Mouse (Mus musculus): Measurements from ENCODE around the gene Lrrc56.

- no peak for TF ChIP-seq CTCF (IDR thresholded peaks at IDR 0.05; ENCODE audit: control insufficient read depth, insufficient read depth, insufficient read length)
- no peak for TF ChIP-seq CEBPB (IDR thresholded peaks at IDR 0.05; ENCODE audit: low read depth)
- TF ChIP-seq MYOD1 (IDR thresholded peaks at IDR 0.05; ENCODE audit: control insufficient read depth, insufficient read length, low read depth): no peak
- no peak for TF ChIP-seq USF1 (IDR thresholded peaks at IDR 0.05; ENCODE audit: low read depth)
- no peak for TF ChIP-seq MAX (IDR thresholded peaks at IDR 0.05)
These were observed 33.8 kb downstream of the Lrrc56 start for GRCm38 (mm10) chr7:141227796-141228195.
